Mouse (Mus musculus): Measurements from ENCODE around the gene Stk11.

- TF ChIP-seq MXI1 (IDR thresholded peaks at IDR 0.05; ENCODE audit: low read depth, low read length), result no peak
- no peak for TF ChIP-seq CTCF (conservative IDR thresholded peaks at IDR 0.05 in 1 of 2, IDR thresholded peaks at IDR 0.05 in 1 of 2; ENCODE audit: low read depth in 2 of 2, low read length in 2 of 2)
- no peak for TF ChIP-seq POLR2A (IDR thresholded peaks at IDR 0.05; ENCODE audit: low read depth, low read length)
- TF ChIP-seq EP300 (IDR thresholded peaks at IDR 0.05; ENCODE audit: low read length), result no peak
- no peak for TF ChIP-seq ETS1 (conservative IDR thresholded peaks at IDR 0.05; ENCODE audit: low read depth, low read length)
- no peak for TF ChIP-seq USF2 (conservative IDR thresholded peaks at IDR 0.05; ENCODE audit: low read depth, low read length)
- TF ChIP-seq MAZ (IDR thresholded peaks at IDR 0.05; ENCODE audit: low read depth, low read length), result no peak
- no peak for TF ChIP-seq UBTF (IDR thresholded peaks at IDR 0.05; ENCODE audit: low read depth, low read length)
- no peak for TF ChIP-seq MAFK (IDR thresholded peaks at IDR 0.05; ENCODE audit: insufficient replicate concordance, low read length)
- TF ChIP-seq CHD1 (IDR thresholded peaks at IDR 0.05; ENCODE audit: low read depth, low read length), result no peak
- TF ChIP-seq RCOR1 (conservative IDR thresholded peaks at IDR 0.05; ENCODE audit: low read depth, low read length), result no peak
- TF ChIP-seq RAD21 (IDR thresholded peaks at IDR 0.05; ENCODE audit: low read depth, low read length), result no peak
- no peak for TF ChIP-seq GABPA (IDR thresholded peaks at IDR 0.05; ENCODE audit: insufficient replicate concordance, low read depth, low read length)
- TF ChIP-seq KAT2A (IDR thresholded peaks at IDR 0.05; ENCODE audit: insufficient replicate concordance, low read length), result no peak
Measured at GRCm38 (mm10) chr10:80146568-80147011, 31.0 kb downstream of the Stk11 start.

All from CH12.LX (cell line).